Mouse (Mus musculus) bone marrow, adult 2 months (tissue): ENCODE measurements around the gene Scai.

Experiments
- CTCF ChIP-seq: fragments of 200-500 bp; IDR thresholded peaks from 2 replicates; pipeline ENCODE4 v1.5.1; 2011; ENCODE audit warnings: low read length, control low read depth; ENCODE audit not compliant: control insufficient read depth, insufficient read depth
- POLR2A ChIP-seq: fragments of 200-500 bp; IDR thresholded peaks from 2 replicates; pipeline ENCODE4 v1.6.1; 2011; ENCODE audit warnings: low read depth, mild to moderate bottlenecking, control low read depth, low read length, borderline replicate concordance; ENCODE audit not compliant: control insufficient read depth

- TF ChIP-seq POLR2A, result peak; percentile 93; the same call in 1 of the 2 replicates
- TF ChIP-seq CTCF, result no peak
These were observed 35.6 kb upstream of the Scai start, which contains the start of gene Ppp6c for GRCm38 (mm10) chr2:39226019-39226640.
